Mouse (Mus musculus) E14TG2a.4 (cell line): ENCODE results near the gene Rcan1.

Experiments used
- CTCF ChIP-seq: conservative IDR thresholded peaks from 2 replicates; pipeline ENCODE4 v1.5.1; 2014; ENCODE audit warnings: low read length
- POU5F1 ChIP-seq: IDR thresholded peaks from 2 replicates; pipeline ENCODE4 v1.6.1; 2014; ENCODE audit warnings: low read length, borderline replicate concordance

- TF ChIP-seq CTCF (no peak), POU5F1 (no peak)
Observed at GRCm38 (mm10) chr16:92467041-92467440, 3.6 kb downstream of the Rcan1 start.
